Mouse (Mus musculus) embryonic facial prominence, embryonic 13.5 days (tissue): ENCODE measurements at regions not wholly inside any gene's neighbourhood (a gene's known extent, or its start where the extent isn't known, plus 50 kb on each side); places are given as distances from the start of the nearest gene placed in this dataset.

Experiments used
- ATAC-seq: fragments of 200-750 bp; cut with Nextera tagmentation; 2 replicates; pipeline ENCODE4 v1.8.0; 2017; ENCODE audit warnings: low read depth; ENCODE audit not compliant: insufficient number of reproducible peaks, insufficient read depth, low FRiP score, low TSS enrichment
- H3K27ac ChIP-seq: fragments of 300-500 bp; sonication (generic); 2 replicates; pipeline ENCODE4 v1.5.1; 2015; ENCODE audit warnings: moderate library complexity, mild to moderate bottlenecking, inconsistent platforms
- H3K27me3 ChIP-seq: fragments of 300-500 bp; sonication (generic); 2 replicates; pipeline ENCODE4 v1.6.1; 2015; ENCODE audit warnings: mild to moderate bottlenecking, inconsistent platforms
- H3K36me3 ChIP-seq: fragments of 300-500 bp; sonication (generic); 2 replicates; pipeline ENCODE4 v1.6.1; 2015; ENCODE audit warnings: mild to moderate bottlenecking, inconsistent platforms
- H3K4me1 ChIP-seq: fragments of 300-500 bp; sonication (generic); 2 replicates; pipeline ENCODE4 v1.6.1; 2015; ENCODE audit warnings: inconsistent platforms
- H3K4me2 ChIP-seq: fragments of 300-500 bp; sonication (generic); 2 replicates; pipeline ENCODE4 v1.6.1; 2015; ENCODE audit warnings: moderate library complexity, mild to moderate bottlenecking, inconsistent platforms
- H3K4me3 ChIP-seq: fragments of 300-500 bp; sonication (generic); 2 replicates; pipeline ENCODE4 v1.5.1; 2015; ENCODE audit warnings: mild to moderate bottlenecking, inconsistent platforms
- H3K9ac ChIP-seq: fragments of 300-500 bp; sonication (generic); 2 replicates; pipeline ENCODE4 v1.6.1; 2015; ENCODE audit warnings: mild to moderate bottlenecking, inconsistent platforms
- H3K9me3 ChIP-seq: fragments of 300-500 bp; sonication (generic); 2 replicates; pipeline ENCODE4 v1.6.1; 2016; ENCODE audit warnings: inconsistent platforms
- WGBS: fragments of 180-500 bp; shearing (Covaris S2); methylation state at CpG from one replicate; pipeline ENCODE4 v1.1.7; 2015; ENCODE audit warnings: mixed read lengths; 5-methylcytosine and 5-hydroxymethylcytosine counted together

DNA sequence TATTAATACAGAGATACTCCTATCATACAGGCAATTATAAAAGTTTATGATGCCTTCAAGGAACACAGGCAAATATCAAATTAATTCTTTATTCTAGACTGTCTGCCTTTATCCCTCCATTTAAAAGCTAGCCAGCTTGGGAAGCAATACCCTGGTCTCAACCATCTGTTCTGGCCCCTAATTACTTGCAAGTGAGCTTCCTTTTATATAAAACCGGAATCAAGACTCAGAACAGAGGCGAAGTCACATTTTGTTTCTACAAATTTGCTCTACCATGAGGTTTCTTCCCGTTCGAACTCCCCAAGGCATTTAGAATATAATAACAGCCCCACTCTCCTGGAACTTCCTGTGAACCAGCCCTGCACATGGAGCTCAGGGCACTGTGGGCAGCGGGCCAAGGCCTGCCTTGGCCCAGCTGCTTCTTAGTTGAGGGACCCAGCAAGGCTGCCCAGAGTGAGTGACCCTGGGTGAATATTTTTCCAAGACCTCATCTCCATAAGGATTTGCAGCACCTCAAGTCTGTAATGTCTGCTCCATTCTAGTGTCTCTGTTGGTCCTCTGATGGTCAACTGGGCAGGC lies 355.3 kb upstream of the Gm10131 start:
- Histone ChIP-seq H3K4me1 (peaks cover 2% of the 10 kb centered on the region; the same call in 1 of the 2 replicates), H3K36me3 (no peaks in the 10 kb centered on the region), H3K27ac (no peak overlapping the region), H3K27me3 (no peaks in the 10 kb centered on the region), H3K4me3 (no peak overlapping the region), H3K9me3 (no peaks in the 10 kb centered on the region; the same call in 1 of the 2 replicates), H3K4me2 (no peak overlapping the region), H3K9ac (no peak overlapping the region)
- 56% methylated on average over 5 of the region's 5 CpGs for WGBS
- ATAC-seq: no peak

DNA sequence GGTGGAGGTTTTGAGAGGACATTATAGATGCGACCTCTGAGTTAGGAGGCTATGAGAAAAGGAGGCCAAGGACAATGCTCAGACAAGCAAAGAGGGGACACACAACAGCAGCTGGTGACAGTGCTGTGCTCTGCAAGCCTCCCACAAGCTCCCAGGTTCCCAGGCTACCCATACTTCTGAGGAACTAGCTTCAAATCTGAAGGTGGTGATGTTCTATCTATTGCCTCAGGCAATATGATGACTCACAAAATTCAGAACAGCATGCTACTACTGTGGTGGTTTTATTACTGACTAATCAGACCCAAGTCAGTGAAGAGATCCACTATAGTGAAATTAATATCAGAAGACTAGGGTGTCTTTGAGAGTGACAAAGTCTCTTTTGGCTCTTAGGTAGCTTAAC lies 353.9 kb upstream of the Gm10131 start:
- Histone ChIP-seq H3K9ac (no peak overlapping the region), H3K9me3 (peaks cover 3% of the 10 kb centered on the region), H3K36me3 (no peaks in the 10 kb centered on the region), H3K4me1 (peaks cover 2% of the 10 kb centered on the region; the same call in 1 of the 2 replicates), H3K4me3 (no peak overlapping the region), H3K27me3 (no peaks in the 10 kb centered on the region), H3K27ac (no peak overlapping the region), H3K4me2 (no peak overlapping the region)
- ATAC-seq: no peak
- 97% methylated on average over 1 of the region's 1 CpGs for WGBS

DNA sequence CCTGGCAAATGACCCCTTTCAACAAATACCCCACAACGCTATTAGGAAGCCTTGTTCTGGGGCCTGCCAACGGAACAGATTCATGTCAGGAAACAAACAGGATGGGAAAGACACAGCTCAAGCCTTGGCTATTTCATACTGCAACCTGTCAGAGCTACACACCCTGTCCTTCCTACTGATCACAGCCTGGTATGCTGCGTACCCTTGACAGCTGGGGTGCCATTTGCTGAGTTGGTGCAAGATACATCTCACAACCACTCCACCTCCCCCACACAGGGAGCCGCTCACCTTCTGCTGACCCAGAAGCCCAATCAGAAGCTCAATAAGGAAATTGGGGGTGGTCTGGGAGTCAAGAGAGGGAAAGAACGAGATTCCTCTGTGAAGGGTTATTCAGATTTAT lies 350.7 kb upstream of the Gm10131 start:
- Histone ChIP-seq H3K4me2 (no peak overlapping the region), H3K27me3 (no peaks in the 10 kb centered on the region), H3K4me1 (peaks cover 2% of the 10 kb centered on the region; the same call in 1 of the 2 replicates), H3K27ac (no peak overlapping the region), H3K4me3 (no peak overlapping the region), H3K9me3 (peaks cover 3% of the 10 kb centered on the region), H3K9ac (no peak overlapping the region), H3K36me3 (no peaks in the 10 kb centered on the region)
- WGBS: 86% methylated on average over 5 of the region's 5 CpGs
- no peak for ATAC-seq

DNA sequence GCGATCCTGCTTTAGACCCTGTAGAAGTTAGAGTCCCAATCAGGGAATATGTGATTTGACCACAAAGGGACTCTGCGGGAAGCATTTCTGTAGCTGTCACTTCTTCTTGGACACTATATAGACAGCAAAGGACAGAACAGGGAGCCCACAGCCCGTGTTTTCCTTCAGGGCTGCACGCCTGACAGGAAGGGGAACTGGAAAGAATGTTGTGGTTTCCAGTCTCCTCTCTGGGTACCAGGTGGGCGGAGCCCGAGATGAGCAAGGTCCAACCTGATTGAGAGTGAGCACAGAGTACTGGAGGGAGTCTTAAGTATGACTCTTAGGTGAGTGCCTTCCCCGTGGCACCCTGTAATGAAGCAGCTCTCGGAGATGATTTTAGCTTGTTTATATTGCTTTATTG lies 346.8 kb upstream of the Gm10131 start:
- Histone ChIP-seq H3K9me3 (peaks cover 3% of the 10 kb centered on the region; the same call in 1 of the 2 replicates), H3K4me3 (no peak overlapping the region), H3K27me3 (no peaks in the 10 kb centered on the region), H3K36me3 (no peaks in the 10 kb centered on the region), H3K9ac (no peak overlapping the region), H3K4me1 (no peaks in the 10 kb centered on the region), H3K4me2 (no peak overlapping the region), H3K27ac (no peak overlapping the region)
- no peak for ATAC-seq
- 82% methylated on average over 8 of the region's 8 CpGs for WGBS

DNA sequence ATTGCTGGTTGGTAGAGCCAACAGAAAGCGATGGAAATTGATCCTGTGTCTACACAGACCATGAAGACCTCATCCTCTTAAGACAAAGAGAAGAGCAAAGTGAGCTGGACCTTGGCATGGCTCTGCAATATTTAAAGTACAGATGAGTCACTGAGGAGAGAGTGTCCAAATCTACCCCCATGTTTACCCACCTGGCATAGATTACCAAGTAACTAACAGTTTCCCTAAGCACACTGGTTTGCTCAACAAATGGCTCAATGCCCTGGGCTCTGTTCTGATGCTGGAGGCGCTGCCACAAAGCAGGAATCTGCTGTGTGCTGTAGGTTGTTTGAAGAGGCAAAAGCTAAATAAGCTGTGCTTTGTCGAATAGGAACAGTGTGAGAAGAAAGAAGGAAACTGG lies 345.0 kb upstream of the Gm10131 start:
- Histone ChIP-seq H3K36me3 (no peaks in the 10 kb centered on the region), H3K27ac (no peak overlapping the region), H3K9ac (no peak overlapping the region), H3K4me1 (0 out of 2 replicates have a peak, but pooled peaks cover 3% of the 10 kb centered on the region), H3K4me3 (no peak overlapping the region), H3K9me3 (peaks cover 3% of the 10 kb centered on the region; the same call in 1 of the 2 replicates), H3K4me2 (no peak overlapping the region), H3K27me3 (no peaks in the 10 kb centered on the region)
- no peak for ATAC-seq
- WGBS: 56% methylated on average over 3 of the region's 3 CpGs

DNA sequence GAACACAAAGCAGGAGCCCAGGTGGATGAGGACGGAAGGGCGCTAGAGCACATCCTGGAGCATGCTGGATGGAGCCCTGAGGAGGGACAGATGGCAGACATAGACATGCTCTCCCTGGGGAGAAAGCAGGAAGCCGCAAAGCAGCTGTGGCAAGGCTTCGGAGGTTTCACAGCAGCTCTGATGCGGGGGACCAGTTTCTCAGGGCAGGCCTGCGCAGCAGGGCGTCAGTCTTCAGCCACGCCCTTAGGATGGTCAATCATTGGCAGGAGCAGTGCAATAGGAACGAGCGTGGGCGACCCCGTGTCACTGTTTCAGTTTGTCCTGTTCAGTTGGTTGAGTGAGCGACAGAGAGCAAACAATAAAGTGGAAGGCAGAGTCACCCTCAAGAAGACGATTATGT lies 343.8 kb upstream of the Gm10131 start:
- Histone ChIP-seq H3K4me2 (no peak overlapping the region), H3K4me3 (no peak overlapping the region), H3K9me3 (no peaks in the 10 kb centered on the region), H3K27ac (no peak overlapping the region), H3K27me3 (no peaks in the 10 kb centered on the region), H3K9ac (no peak overlapping the region), H3K36me3 (no peaks in the 10 kb centered on the region), H3K4me1 (0 out of 2 replicates have a peak, but pooled peaks cover 4% of the 10 kb centered on the region)
- no peak for ATAC-seq
- 83% methylated on average over 14 of the region's 14 CpGs for WGBS

DNA sequence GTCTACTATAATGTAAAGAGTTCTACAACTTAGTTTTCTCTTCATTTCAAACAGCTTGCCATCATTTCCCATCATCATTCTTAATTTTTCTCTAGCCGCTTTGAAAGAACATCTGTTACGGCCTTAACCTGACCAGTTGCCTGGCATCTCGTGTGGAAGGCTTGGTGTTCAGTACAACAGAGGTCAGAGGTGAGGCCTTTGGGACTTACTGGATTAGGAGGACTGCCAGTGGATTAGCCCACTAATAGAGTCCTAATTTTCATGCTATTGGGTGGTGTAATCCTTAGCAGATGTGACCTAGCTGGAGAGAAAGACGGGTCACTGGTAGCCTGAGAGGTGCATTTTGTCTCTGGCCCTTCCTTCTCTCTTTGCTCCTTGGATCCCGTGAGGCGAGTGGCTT lies 341.3 kb upstream of the Gm10131 start:
- peaks cover 20% of the 10 kb centered on the region for H3K4me1 ChIP-seq
- no peaks in the 10 kb centered on the region for H3K9me3 ChIP-seq
- ATAC-seq: no peak
- no peak overlapping the region for H3K9ac ChIP-seq
- H3K4me2 ChIP-seq: no peak overlapping the region
- no peak overlapping the region for H3K27ac ChIP-seq
- H3K4me3 ChIP-seq: no peak overlapping the region
- 52% methylated on average over 6 of the region's 6 CpGs for WGBS
- H3K36me3 ChIP-seq: no peaks in the 10 kb centered on the region
- H3K27me3 ChIP-seq: no peaks in the 10 kb centered on the region

DNA sequence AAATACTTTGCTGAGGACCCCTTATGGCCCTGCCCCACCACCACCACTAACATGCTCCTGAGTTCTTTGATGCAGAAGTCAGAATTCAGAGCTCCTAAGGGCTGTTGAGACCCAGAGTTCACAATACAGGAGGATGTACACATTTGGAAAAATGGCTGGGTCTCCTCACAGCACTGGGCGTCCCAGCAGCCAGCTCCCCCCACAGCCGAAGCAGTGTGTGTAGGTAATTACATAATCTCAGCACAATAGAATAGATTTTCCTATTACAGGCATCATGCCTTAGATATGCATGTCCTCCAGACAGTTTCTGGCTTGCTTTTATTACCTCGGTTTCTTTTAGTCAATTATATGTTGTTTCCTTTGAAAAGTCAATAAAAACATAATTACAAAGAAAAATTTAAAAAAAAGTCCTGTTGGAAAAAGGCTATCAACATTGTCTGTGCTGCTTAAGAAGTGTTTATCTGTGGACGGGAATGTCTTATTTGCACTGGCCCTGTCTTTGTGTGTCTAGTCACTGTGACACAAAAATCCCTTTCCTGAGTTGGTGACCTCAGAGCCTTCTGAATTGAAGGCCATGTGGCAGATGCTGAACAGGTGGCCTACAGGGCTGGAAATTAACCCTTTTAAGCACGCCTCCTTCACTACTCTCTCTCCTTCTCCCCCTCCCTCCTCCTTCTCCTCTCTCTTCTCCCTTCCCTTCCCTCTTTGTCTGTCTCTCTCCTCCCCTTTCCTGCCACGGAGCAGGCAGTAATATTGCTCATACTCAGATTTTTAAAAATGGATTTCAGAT lies 339.9 kb upstream of the Gm10131 start:
- H3K4me2 ChIP-seq: no peak overlapping the region
- ATAC-seq: no peak
- H3K36me3 ChIP-seq: no peaks in the 10 kb centered on the region
- H3K9me3 ChIP-seq: no peaks in the 10 kb centered on the region
- 39% methylated on average over 6 of the region's 6 CpGs for WGBS
- H3K27me3 ChIP-seq: no peaks in the 10 kb centered on the region
- no peak overlapping the region for H3K9ac ChIP-seq
- H3K4me1 ChIP-seq: peaks cover 23% of the 10 kb centered on the region
- no peak overlapping the region for H3K27ac ChIP-seq
- H3K4me3 ChIP-seq: no peak overlapping the region

DNA sequence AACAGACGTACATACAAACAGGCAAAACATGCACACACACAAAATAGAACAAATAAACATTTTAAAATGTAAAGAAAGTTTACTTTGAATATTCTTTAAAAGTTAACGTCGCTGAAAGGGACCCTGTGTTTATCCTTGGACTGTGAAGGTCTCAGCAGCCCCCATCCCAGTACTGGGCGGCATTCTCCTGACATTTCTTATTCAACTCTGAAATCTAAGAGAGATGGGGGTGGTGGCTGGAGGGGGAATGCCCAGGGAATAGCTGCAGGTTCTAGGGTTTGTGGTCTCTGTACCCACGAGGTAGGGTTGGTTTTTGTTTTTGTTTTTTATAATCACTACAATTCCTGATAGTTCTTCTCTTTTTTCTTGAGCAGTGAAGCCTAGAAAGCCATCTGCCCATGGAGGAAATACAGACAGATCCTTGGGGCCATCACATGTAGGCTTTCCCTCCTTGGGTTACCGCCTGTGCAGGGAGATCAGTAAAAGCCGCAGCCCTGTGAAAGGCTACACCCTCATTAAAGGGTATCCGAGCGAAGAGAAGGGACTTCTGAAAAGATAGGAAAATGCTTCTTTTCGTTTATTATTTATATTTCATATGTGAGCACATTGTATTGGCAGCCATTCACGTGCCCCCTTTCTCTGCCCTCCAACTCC lies 338.0 kb upstream of the Gm10131 start:
- H3K36me3 ChIP-seq: no peaks in the 10 kb centered on the region
- peaks cover 23% of the 10 kb centered on the region for H3K4me1 ChIP-seq
- 62% methylated on average over 11 of the region's 11 CpGs for WGBS
- no peaks in the 10 kb centered on the region for H3K9me3 ChIP-seq
- H3K4me3 ChIP-seq: no peak overlapping the region
- H3K27me3 ChIP-seq: no peaks in the 10 kb centered on the region
- no peak overlapping the region for H3K4me2 ChIP-seq
- ATAC-seq: no peak
- H3K27ac ChIP-seq: no peak overlapping the region
- no peak overlapping the region for H3K9ac ChIP-seq

DNA sequence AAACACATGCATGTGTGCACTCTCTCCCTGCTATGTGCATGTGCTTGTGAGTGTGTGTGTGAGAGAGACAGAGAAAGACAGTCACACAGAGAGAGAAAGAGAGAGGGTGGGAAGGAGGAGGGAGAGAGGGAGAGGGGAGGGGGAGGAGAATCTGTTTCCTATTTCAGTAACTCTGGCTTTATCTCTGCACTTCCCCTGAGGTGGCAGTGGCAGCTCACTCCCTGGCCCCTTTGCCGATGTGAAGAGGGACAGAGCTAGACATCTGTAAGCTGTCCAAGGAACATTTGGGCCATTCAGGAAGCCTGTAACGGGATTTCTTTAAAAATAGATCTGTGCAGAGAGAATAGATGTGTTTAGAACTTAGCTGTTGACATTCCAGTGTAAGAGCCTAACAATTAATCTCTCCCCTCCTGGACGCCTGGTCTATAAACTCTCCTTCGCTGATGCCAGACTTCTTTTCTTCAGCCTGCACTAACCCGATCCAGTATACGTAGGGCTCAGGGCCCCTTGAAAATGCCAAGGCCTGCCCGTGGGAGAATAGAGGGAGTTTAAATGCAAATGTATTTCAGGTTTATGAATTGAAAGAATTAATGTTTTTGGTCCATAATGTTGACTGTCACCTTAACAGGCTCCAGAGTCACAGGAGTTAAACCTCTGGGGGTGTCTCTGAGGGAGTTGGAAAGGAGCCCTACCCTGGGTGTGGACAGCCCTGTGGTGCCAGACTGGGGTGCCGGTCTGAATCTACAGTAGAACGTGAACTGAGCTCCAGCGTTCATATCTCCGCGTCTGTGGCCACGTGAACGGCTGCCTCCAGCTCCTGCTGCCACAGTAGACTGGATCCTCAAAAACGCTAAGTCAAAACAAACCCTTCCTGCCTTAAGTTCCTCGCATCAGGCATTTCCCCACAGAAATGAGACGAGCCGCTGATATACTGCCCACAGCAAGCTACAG lies 336.6 kb upstream of the Gm10131 start:
- Histone ChIP-seq H3K36me3 (no peaks in the 10 kb centered on the region), H3K9me3 (no peaks in the 10 kb centered on the region), H3K4me1 (peaks cover 23% of the 10 kb centered on the region), H3K4me3 (no peak overlapping the region), H3K4me2 (peak overlapping the region; percentile 37), H3K9ac (0 out of 2 replicates have a peak overlapping the region, but pooled peaks have one; percentile 36), H3K27ac (no peak overlapping the region), H3K27me3 (no peaks in the 10 kb centered on the region)
- WGBS: 30% methylated on average over 18 of the region's 18 CpGs
- no peak for ATAC-seq

DNA sequence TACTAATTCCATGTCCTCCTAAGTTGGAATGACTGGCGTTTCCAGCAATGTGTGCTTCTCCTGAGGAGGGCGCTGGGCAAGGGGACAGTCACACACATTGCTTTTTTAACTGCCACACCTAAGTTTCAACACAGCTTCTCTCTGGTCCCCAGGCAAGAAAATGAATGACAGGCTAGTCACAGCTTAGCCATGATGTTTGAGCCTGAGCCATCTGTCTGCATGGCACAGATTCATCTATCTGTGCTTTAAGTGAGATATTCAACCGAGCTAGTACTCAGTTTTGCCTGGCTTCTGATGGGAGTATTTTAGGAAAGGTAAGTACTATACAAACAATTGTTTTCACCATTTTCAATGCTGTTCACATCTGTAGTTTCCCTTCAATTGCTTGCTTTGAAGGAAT lies 331.2 kb upstream of the Gm10131 start:
- Histone ChIP-seq H3K4me2 (no peak overlapping the region), H3K4me3 (no peak overlapping the region), H3K36me3 (no peaks in the 10 kb centered on the region), H3K27ac (no peak overlapping the region), H3K27me3 (no peaks in the 10 kb centered on the region), H3K4me1 (peaks cover 1% of the 10 kb centered on the region), H3K9me3 (no peaks in the 10 kb centered on the region), H3K9ac (no peak overlapping the region)
- 83% methylated on average over 3 of the region's 3 CpGs for WGBS
- ATAC-seq: no peak
